Mouse (Mus musculus) urinary bladder, postnatal 10 days (tissue): Measurements from ENCODE around the gene Slc25a35.
"Not testable (repeated sequence)": the region's sequence is repeated elsewhere in the genome, so short reads cannot be mapped to it uniquely, and the experiment has no call there.

Experiments
- DNase-seq: peaks from one replicate; pipeline ENCODE4 v3.0.0; 2022; ENCODE audit warnings: low spot score

Slc25a35 gene

DNA sequence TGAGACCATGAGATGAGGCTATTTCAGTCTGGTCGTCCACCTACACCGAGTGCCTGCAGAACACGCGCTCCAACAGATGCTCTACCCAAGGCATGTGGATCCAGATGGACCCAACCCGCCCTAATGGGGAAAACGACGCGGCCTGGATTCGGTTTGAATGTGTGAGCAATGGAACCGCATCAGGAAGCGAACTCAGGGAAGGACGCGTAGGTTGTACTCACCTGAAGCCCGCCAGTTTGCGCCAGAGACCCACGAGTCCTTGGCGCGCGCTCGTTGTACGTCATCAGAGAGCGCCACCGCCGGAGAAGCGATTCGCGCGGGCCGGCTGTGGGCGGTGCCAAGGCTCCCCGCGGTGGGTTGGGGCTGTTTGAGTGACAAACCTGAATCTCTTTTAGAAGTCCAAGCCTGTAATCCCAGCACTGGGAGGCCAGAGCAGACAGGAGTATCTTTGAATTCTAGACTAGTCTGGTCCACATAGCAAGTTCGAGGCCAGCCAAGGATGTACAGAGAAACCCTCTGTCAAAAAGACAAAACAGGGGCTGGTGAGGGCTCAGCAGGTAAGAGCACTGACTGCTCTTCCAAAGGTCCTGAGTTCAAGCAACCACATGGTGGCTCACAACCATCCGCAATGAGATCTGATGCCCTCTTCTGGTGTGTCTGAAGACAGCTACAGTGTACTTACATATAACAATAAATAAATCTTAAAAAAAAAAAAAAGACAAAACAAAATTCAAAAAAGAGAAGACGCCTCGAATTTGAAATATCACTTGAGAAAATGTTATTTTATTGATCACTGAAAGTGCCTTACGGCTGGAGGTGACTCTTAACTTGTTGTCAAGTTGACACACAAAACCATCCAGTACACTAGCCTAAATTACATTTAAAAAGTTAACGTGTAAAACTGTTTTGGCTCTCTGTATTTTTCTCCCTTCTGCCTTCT lies 40.5 kb downstream of the Slc25a35 start, which contains the start of gene Pfas:
TSS of gene Pfas (minus strand) at position 279 of the 940 bp plus-strand sequence.
- peak; percentile 66 for DNase-seq

DNA sequence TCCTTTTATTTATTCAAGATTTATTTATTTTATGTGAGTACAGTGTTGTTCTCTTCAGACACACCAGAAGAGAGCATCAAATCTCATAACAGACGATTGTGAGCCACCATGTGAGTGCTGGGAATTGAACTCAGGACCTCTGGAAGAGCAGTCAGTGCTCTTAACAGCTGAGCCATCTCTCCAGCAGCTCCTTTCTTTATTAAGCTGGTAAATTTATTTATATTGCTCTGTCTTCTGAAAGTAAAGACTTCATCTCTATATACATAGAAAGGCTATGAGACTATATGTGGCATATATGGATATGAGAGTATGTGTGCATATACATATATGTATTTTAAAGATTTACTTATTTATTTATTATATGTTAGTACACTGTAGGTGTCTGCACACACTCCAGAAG lies 41.6 kb downstream of the Slc25a35 start:
- no peak for DNase-seq

DNA sequence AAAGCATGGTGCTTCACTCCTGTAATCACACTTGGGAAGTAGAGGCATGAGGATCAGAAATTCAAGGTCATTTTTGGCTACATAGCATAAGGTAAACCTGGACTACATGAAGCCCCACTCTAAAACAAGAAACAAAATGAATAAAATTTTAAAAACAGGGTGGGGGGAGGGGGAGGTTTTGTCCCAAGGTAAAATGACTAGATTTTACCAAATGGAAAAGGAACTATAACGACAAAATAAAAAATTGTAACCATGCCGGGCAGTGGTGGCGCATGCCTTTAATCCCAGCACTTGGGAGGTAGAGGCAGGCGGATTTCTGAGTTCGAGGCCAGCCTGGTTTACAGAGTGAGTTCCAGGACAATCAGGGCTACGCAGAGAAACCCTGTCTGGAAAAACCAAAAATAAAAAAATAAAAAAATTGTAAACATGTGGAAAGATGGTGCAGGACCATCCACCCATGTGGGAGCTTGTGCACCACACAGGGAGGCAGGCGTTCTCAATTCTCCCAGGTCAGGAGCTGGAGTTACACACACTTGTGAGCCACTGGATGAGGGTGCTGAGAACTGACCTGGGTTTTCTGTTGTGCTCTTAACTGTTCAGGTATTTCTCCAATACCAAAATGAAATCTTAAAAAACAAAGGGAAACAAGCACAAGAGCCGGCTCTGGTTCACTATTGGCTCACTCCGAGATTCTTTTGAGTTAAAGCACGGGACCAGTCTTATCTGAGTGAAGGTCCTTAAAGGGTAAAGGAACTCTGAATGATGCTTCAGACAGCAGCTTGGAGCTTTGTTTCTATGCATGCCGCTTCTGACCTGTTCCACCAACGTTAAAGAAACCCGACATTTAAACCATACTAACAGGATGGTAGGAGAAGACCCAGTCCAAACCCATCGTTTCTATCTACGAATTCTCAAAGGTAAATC lies 42.7 kb downstream of the Slc25a35 start:
- DNase-seq = no peak

DNA sequence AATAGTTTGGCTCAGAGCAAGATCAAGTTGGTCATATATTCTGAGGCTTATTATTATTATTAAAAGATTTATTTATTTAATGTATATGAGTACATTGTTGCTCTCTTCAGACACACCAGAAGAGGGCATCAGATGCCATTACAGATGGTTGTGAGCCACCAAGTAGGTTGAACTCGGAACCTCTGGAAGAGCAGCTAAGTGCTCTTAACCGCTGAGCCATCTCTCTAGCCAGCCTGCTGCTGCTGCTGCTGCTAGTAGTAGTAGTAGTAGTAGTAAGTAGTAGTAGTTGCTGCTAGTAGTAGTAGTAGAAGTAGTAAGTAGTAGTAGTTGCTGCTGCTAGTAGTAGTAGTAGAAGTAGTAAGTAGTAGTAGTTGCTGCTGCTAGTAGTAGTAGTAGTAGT lies 43.5 kb downstream of the Slc25a35 start:
- not testable (repeated sequence) for DNase-seq

DNA sequence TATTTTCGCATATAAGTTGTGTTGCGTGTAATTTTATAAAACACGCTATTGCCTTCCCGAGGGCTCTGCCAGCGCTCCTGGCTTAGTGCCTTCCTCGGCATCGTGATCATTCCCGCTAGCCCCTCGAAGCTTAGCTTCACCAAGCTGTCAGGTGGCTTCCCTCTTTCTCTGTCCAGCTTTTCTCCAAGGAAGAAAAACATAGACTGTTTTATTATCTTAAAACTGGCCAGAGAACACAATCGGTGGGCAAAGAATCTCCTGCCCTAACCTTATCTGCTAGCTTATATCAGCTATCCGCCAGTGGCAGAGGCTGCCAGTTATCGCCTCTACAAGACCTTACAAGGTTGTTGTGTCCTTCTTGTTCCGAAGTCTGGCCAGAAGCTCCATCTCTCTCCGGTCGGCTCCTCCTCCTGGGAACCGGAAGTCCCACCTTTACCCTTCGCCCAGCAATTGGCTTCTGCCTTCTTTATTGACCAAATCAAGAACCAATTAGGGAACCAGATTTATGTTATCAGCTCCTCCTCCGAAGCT lies 44.2 kb downstream of the Slc25a35 start:
- peak; percentile 52 for DNase-seq

DNA sequence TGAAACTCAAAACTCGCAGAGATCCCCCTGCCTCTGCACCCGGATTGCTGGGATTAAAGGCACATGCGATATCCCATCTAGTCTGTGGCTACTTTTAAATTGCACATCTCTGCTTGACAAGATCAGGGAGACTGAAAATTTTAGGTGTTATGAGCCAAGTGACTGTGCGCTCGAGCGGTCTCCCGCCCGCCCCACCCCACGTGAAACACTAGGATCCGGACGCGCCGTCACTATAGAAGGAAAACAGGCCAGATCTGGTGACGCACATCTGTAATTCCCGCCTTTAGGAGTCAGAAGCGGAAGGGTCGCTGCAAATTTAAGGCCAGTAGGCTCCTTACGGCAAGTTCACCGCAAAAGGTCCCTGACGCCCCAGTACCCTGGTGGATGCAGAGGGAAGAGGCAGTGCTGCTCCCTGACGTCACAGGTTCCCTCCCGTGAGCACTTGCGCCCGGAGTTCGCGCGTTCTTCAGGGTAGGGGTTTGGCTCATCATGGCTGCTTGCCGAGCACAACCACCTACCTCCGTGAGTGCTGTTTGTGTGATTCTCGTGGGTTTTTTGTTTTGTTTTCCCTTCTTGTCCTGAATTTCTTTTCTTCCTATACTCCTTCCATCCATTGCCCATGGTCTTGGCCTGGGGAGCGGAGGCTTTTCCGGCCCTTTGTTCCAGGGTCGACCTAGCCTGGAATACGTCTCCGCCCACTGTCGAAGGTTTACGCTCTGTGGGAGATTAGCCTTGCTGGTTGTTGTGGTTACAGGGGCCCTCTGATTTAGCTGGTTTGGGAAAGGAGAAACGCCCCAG lies 47.9 kb downstream of the Slc25a35 start, which contains the start of gene Ctc1:
TSS of gene Ctc1 (plus strand) at position 268 of the 798 bp plus-strand sequence.
- peak; percentile 60 for DNase-seq

DNA sequence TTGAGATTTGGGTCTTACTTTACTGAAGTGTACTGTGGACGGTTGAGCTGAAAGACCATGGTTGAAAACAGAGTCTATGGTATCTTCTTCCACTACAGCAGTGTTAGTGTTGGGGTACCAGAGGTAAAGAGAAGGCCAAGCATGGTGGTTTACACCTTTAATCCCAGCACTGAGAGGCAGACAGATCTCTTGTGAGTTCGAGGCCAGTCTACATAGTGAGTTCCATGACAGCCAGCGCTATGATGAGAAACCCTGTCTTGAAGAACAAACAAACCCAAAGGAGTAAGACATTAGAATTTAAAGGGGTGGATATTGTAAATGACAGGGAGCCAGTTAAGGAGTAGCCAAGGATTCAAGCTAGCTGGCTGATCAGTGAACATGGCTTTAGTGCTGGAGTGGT lies 48.8 kb downstream of the Slc25a35 start:
- DNase-seq = no peak

DNA sequence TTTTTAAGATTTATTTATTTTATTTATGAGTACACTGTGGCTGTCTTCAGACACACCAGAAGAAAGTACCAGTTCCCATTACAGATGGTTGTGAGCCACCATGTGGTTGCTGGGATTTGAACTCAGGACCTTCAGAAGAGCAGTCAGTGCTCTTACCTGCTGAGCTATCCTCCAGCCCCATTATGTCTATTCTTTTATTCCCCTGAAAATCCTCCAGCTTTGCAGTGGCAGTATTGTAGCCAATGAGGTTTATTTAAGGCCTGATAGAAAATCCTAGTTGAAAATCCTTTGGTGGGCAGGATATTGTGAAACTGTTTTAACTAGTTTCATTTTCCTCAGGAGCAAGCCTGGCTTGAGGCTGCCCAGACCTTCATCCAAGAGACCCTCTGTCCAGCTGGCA lies 52.8 kb downstream of the Slc25a35 start:
- DNase-seq = no peak
